Mouse (Mus musculus) liver, embryonic 16.5 days (tissue): ENCODE results near the gene Ugt1a1. TPM values are rescaled to one million over a fixed set of nuclear protein-coding genes. Genes with fewer than 3 reads are reported as not detected.

Experiments used
- polyA plus RNA-seq: library from polyadenylated mRNA; unstranded; fragments of >200 nt; fragmentation: Nextera tagmentation; extraction: Ambion mirVana; gene quantifications from 2 replicates; pipeline ENCODE4 v1.2.1, GENCODE M21; 2015

The Ugt1a1 gene
- polyA plus RNA-seq, 1 experiment from 2014 or later: 0.21 TPM

Other genes starting within 250 kb of the Ugt1a1 start
- gene Usp40, start 203.4 kb upstream of the Ugt1a1 start, polyA plus RNA-seq: 8.7 and 10.0 TPM in 2 replicates
- 0.14 and 0.20 TPM in 2 replicates for gene Ugt1a10, start 156.6 kb upstream of the Ugt1a1 start, polyA plus RNA-seq
- gene Ugt1a9, start 141.2 kb upstream of the Ugt1a1 start, polyA plus RNA-seq: 0.11 and 0.44 TPM in 2 replicates
- not detected in 2 replicates for gene Ugt1a8, start 124.1 kb upstream of the Ugt1a1 start, polyA plus RNA-seq
- gene Ugt1a7c, start 116.9 kb upstream of the Ugt1a1 start, polyA plus RNA-seq: 3.0 TPM in 2 replicates
- 18.7 and 20.1 TPM in 2 replicates for gene Ugt1a6b, start 108.7 kb upstream of the Ugt1a1 start, polyA plus RNA-seq
- gene Ugt1a6a, start 77.2 kb upstream of the Ugt1a1 start, polyA plus RNA-seq: 21.1 and 21.8 TPM in 2 replicates
- gene Ugt1a5, start 45.9 kb upstream of the Ugt1a1 start, polyA plus RNA-seq: 0.05 TPM in 1 of 2 replicates, not detected in the other
- 0.11 and 0.17 TPM in 2 replicates for gene Ugt1a2, start 11.4 kb upstream of the Ugt1a1 start, polyA plus RNA-seq
- gene Dnajb3, start 6.2 kb upstream of the Ugt1a1 start, polyA plus RNA-seq: 7.7 and 9.4 TPM in 2 replicates
- gene Mroh2a, start 15.0 kb downstream of the Ugt1a1 start, polyA plus RNA-seq: 0.54 and 0.61 TPM in 2 replicates
- 69.3 and 71.4 TPM in 2 replicates for gene Hjurp, start 65.7 kb downstream of the Ugt1a1 start, polyA plus RNA-seq
- not detected in 2 replicates for gene Trpm8, start 65.7 kb downstream of the Ugt1a1 start, polyA plus RNA-seq
- gene Spp2, start 195.0 kb downstream of the Ugt1a1 start, polyA plus RNA-seq: 472 and 497 TPM in 2 replicates